Mouse (Mus musculus): ENCODE measurements around the gene Gps1. TPM values are rescaled to one million over a fixed set of nuclear protein-coding genes. Genes with fewer than 3 reads are reported as not detected.

The Gps1 gene
- polyA plus RNA-seq, 1 experiment from 2014 or later: 70.9 TPM

GRCm38 (mm10) chr11:120818251-120818650 lies 34.2 kb downstream of the Gps1 start:
- 95% methylated on average over 13 of the region's 13 CpGs for WGBS
- ATAC-seq: no peak

GRCm38 (mm10) chr11:120819556-120819955 lies 35.5 kb downstream of the Gps1 start:
- H3K27ac ChIP-seq (ENCODE audit: low read depth, low read length): no peak overlapping the region
- no peak overlapping the region for H3K4me3 ChIP-seq (ENCODE audit: low read depth, low read length)
- peaks cover 4% of the 10 kb centered on the region; the same call in 1 of the 2 replicates for H3K4me1 ChIP-seq (replicated peaks; ENCODE audit: control insufficient read depth, insufficient read depth, low read length)
- TF ChIP-seq CTCF (IDR thresholded peaks at IDR 0.05; ENCODE audit: low read depth): no peak
- peaks cover 73% of the 10 kb centered on the region for H3K36me3 ChIP-seq (ENCODE audit: control insufficient read depth, insufficient read depth)
- H3K9ac ChIP-seq (ENCODE audit: low read depth, low read length): no peak overlapping the region
- 95% methylated on average over 6 of the region's 6 CpGs for WGBS
- no peaks in the 10 kb centered on the region for H3K9me3 ChIP-seq (ENCODE audit: control insufficient read depth)
- no peaks in the 10 kb centered on the region for H3K27me3 ChIP-seq (replicated peaks; ENCODE audit: control insufficient read depth, insufficient read depth, low read length)
- H3K4me2 ChIP-seq (replicated peaks; ENCODE audit: low read depth): no peak overlapping the region
- no peak for ATAC-seq

More at GRCm38 (mm10) chr11:120818251-120818650, 34.2 kb downstream of the Gps1 start:
- H3K9ac ChIP-seq (ENCODE audit: low read depth, low read length): no peak overlapping the region
- H3K36me3 ChIP-seq (ENCODE audit: control insufficient read depth, insufficient read depth): peaks cover 86% of the 10 kb centered on the region
- no peak overlapping the region for H3K4me2 ChIP-seq (replicated peaks; ENCODE audit: low read depth)
- no peak overlapping the region for H3K27ac ChIP-seq (ENCODE audit: low read depth, low read length)
- H3K27me3 ChIP-seq (replicated peaks; ENCODE audit: control insufficient read depth, insufficient read depth, low read length): no peaks in the 10 kb centered on the region
- H3K4me1 ChIP-seq (replicated peaks; ENCODE audit: control insufficient read depth, insufficient read depth, low read length): peaks cover 4% of the 10 kb centered on the region; the same call in 1 of the 2 replicates
- TF ChIP-seq CTCF (IDR thresholded peaks at IDR 0.05; ENCODE audit: low read depth): no peak
- no peaks in the 10 kb centered on the region for H3K9me3 ChIP-seq (ENCODE audit: control insufficient read depth)
- H3K4me3 ChIP-seq (ENCODE audit: low read depth, low read length): no peak overlapping the region

GRCm38 (mm10) chr11:120820546-120820945 lies 36.5 kb downstream of the Gps1 start:
- H3K9ac ChIP-seq (ENCODE audit: low read depth, low read length): no peak overlapping the region

GRCm38 (mm10) chr11:120821076-120821922 lies 37.2 kb downstream of the Gps1 start:
- TF ChIP-seq CTCF (IDR thresholded peaks at IDR 0.05; ENCODE audit: low read depth): no peak
- H3K4me1 ChIP-seq (replicated peaks; ENCODE audit: control insufficient read depth, insufficient read depth, low read length): peaks cover 4% of the 10 kb centered on the region; the same call in 1 of the 2 replicates
- no peak for ATAC-seq
- H3K9ac ChIP-seq (ENCODE audit: low read depth, low read length): no peak overlapping the region
- H3K9me3 ChIP-seq (ENCODE audit: control insufficient read depth): no peaks in the 10 kb centered on the region
- H3K4me3 ChIP-seq (ENCODE audit: low read depth, low read length): 0 out of 2 replicates have a peak overlapping the region, but pooled peaks have one; percentile 80
- H3K27me3 ChIP-seq (replicated peaks; ENCODE audit: control insufficient read depth, insufficient read depth, low read length): no peaks in the 10 kb centered on the region
- peak overlapping the region; percentile 84 for H3K4me2 ChIP-seq (replicated peaks; ENCODE audit: low read depth)
- H3K36me3 ChIP-seq (ENCODE audit: control insufficient read depth, insufficient read depth): peaks cover 56% of the 10 kb centered on the region
- WGBS: 59% methylated on average over 14 of the region's 14 CpGs
- H3K27ac ChIP-seq (ENCODE audit: low read depth, low read length): 0 out of 2 replicates have a peak overlapping the region, but pooled peaks have one; percentile 1

More at GRCm38 (mm10) chr11:120820546-120820945, 36.5 kb downstream of the Gps1 start:
- Histone ChIP-seq H3K4me1 (replicated peaks; ENCODE audit: control insufficient read depth, insufficient read depth, low read length) (peaks cover 4% of the 10 kb centered on the region; the same call in 1 of the 2 replicates), H3K9me3 (ENCODE audit: control insufficient read depth) (no peaks in the 10 kb centered on the region), H3K27me3 (replicated peaks; ENCODE audit: control insufficient read depth, insufficient read depth, low read length) (no peaks in the 10 kb centered on the region), H3K4me2 (replicated peaks; ENCODE audit: low read depth) (no peak overlapping the region), H3K4me3 (ENCODE audit: low read depth, low read length) (no peak overlapping the region), H3K36me3 (ENCODE audit: control insufficient read depth, insufficient read depth) (peaks cover 63% of the 10 kb centered on the region), H3K27ac (ENCODE audit: low read depth, low read length) (0 out of 2 replicates have a peak overlapping the region, but pooled peaks have one; percentile 28)
- ATAC-seq: no peak
- TF ChIP-seq CTCF (IDR thresholded peaks at IDR 0.05; ENCODE audit: low read depth): no peak
- WGBS: 89% methylated on average over 14 of the region's 14 CpGs

- WGBS: 36% methylated on average over 4 of the region's 4 CpGs
- Histone ChIP-seq H3K9ac (ENCODE audit: low read depth, low read length) (no peak overlapping the region), H3K4me1 (replicated peaks; ENCODE audit: control insufficient read depth, insufficient read depth, low read length) (peaks cover 4% of the 10 kb centered on the region; the same call in 1 of the 2 replicates), H3K27me3 (replicated peaks; ENCODE audit: control insufficient read depth, insufficient read depth, low read length) (no peaks in the 10 kb centered on the region), H3K9me3 (ENCODE audit: control insufficient read depth) (no peaks in the 10 kb centered on the region), H3K4me2 (replicated peaks; ENCODE audit: low read depth) (peak overlapping the region; percentile 84), H3K27ac (ENCODE audit: low read depth, low read length) (no peak overlapping the region; the same call in 1 of the 2 replicates), H3K4me3 (ENCODE audit: low read depth, low read length) (peak overlapping the region; percentile 80), H3K36me3 (ENCODE audit: control insufficient read depth, insufficient read depth) (peaks cover 46% of the 10 kb centered on the region)
- no peak for TF ChIP-seq CTCF (IDR thresholded peaks at IDR 0.05; ENCODE audit: low read depth)
- ATAC-seq: no peak
Observed at GRCm38 (mm10) chr11:120822321-120822720, 38.2 kb downstream of the Gps1 start.

- Histone ChIP-seq H3K36me3 (ENCODE audit: control insufficient read depth, insufficient read depth) (peaks cover 39% of the 10 kb centered on the region), H3K4me3 (ENCODE audit: low read depth, low read length) (peak overlapping the region; percentile 80), H3K4me2 (replicated peaks; ENCODE audit: low read depth) (peak overlapping the region; percentile 84), H3K9ac (ENCODE audit: low read depth, low read length) (peak overlapping the region; percentile 72), H3K27ac (ENCODE audit: low read depth, low read length) (peak overlapping the region; percentile 89), H3K27me3 (replicated peaks; ENCODE audit: control insufficient read depth, insufficient read depth, low read length) (no peaks in the 10 kb centered on the region), H3K4me1 (replicated peaks; ENCODE audit: control insufficient read depth, insufficient read depth, low read length) (peaks cover 4% of the 10 kb centered on the region; the same call in 1 of the 2 replicates), H3K9me3 (ENCODE audit: control insufficient read depth) (no peaks in the 10 kb centered on the region)
- under 1% methylated on average over 14 of the region's 14 CpGs for WGBS
- ATAC-seq: no peak
- TF ChIP-seq CTCF (IDR thresholded peaks at IDR 0.05; ENCODE audit: low read depth): no peak
Observed at GRCm38 (mm10) chr11:120822831-120823550, 38.9 kb downstream of the Gps1 start.
